Mouse (Mus musculus) spleen, adult 2 months (tissue): ENCODE results near the gene Mfsd1. TPM values are rescaled to one million over a fixed set of nuclear protein-coding genes. Genes with fewer than 3 reads are reported as not detected.

Experiments used
- DNase-seq, 2 experiments: peaks; one replicate each; pipeline versions ENCODE4 v3.0.0 to v3.0.0-alpha.2; 2012 to 2021; ENCODE audit warnings: low spot score in 2 of 2, low read depth in 1 of 2
- H3K27ac ChIP-seq: fragments of 200-500 bp; 2 replicates; pipeline ENCODE4 v1.5.1; 2012; ENCODE audit warnings: low read length, inconsistent platforms; ENCODE audit not compliant: insufficient read depth
- H3K27me3 ChIP-seq: fragments of 200-500 bp; 2 replicates; pipeline ENCODE4 v1.6.1; 2012; ENCODE audit warnings: mild to moderate bottlenecking, moderate library complexity, low read length, inconsistent platforms; ENCODE audit not compliant: control insufficient read depth, insufficient read depth
- H3K36me3 ChIP-seq: fragments of 200-500 bp; 2 replicates; pipeline ENCODE4 v1.6.1; 2012; ENCODE audit warnings: mild to moderate bottlenecking, low read length, inconsistent platforms; ENCODE audit not compliant: control insufficient read depth, insufficient read depth
- H3K4me1 ChIP-seq: fragments of 200-500 bp; 2 replicates; pipeline ENCODE4 v1.6.1; 2011; ENCODE audit warnings: inconsistent platforms; ENCODE audit not compliant: control insufficient read depth, insufficient read depth, insufficient read length
- H3K4me3 ChIP-seq: fragments of 200-500 bp; 2 replicates; pipeline ENCODE4 v1.5.1; 2011; ENCODE audit warnings: mild to moderate bottlenecking, inconsistent platforms; ENCODE audit not compliant: insufficient read depth, insufficient read length; ENCODE audit errors: extremely low read depth
- CTCF ChIP-seq: fragments of 200-500 bp; IDR thresholded peaks from 2 replicates; pipeline ENCODE4 v1.5.1; 2011; ENCODE audit warnings: mild to moderate bottlenecking, inconsistent platforms; ENCODE audit not compliant: insufficient read depth, insufficient read length, insufficient replicate concordance; ENCODE audit errors: extremely low read depth
- POLR2A ChIP-seq: fragments of 200-500 bp; IDR thresholded peaks from 2 replicates; pipeline ENCODE4 v1.6.1; 2011; ENCODE audit warnings: low read depth, low read length, inconsistent platforms
- WGBS: fragments of 180-500 bp; shearing (Covaris S2); methylation state at CpG from one replicate; pipeline ENCODE4 v1.1.7; 2018; 5-methylcytosine and 5-hydroxymethylcytosine counted together
- polyA plus RNA-seq: library from polyadenylated mRNA; depleted of rRNA; stranded (reverse); fragments of >200 nt; gene quantifications from 2 replicates; pipeline ENCODE4 v1.2.3, GENCODE M21; 2012; rRNA removed

The Mfsd1 gene
- polyA plus RNA-seq = 32.9 and 34.8 TPM in 2 replicates

DNA sequence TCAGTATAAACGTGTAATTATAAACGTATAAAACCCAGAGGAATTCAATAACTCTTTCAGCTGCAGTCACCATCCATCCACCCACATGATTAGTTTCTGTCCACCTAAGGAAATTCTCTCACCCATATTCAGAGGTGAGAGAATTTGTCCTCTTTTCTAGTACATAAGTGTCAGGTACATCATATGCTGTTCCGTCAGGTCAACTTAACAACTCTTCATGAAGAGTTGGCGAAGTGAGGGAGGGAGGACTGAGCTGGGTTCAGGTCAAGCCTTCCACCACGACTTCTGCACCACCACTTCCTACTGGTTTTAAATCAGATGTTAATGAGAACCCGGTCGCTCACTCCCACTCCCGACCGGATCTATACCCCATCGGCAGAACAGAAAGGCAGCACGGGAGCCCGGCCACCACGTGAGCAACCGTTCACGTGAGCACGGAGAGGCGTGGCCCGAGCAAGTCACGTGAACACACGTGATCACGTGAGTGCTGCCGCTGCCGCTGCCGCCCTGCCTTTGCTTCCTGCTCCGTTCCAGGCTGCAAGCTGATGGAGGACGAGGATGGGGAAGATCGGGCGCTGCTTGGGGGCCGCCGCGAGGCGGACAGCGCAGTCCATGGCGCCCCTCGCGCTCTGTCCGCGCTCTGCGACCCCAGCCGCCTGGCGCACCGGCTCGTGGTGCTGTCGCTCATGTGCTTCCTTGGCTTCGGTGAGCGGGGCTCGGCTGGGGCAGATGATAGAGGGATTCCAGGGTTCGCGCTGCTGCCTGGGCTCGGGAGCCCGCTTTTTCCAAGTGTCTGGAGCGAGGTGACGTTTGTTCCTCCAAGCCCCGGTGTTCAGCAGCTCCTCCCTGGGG, at the start of gene Mfsd1:
Mfsd1 (plus strand) TSS at position 469 of the 852 bp plus-strand sequence.
- Histone ChIP-seq H3K4me3 (peak within 1 kb of the TSS; percentile 86), H3K27ac (peak within 1 kb of the TSS; percentile 14; the same call in 1 of the 2 replicates), H3K36me3 (peaks cover 4% of the 10 kb centered on the region), H3K4me1 (peaks cover 2% of the 10 kb centered on the region; the same call in 1 of the 2 replicates), H3K27me3 (no peaks in the 10 kb centered on the region)
- 5% methylated on average over 54 of the region's 54 CpGs for WGBS
- peak; percentile 77 to 84 for DNase-seq
- no peak for TF ChIP-seq CTCF
- TF ChIP-seq POLR2A = peak; percentile 39

DNA sequence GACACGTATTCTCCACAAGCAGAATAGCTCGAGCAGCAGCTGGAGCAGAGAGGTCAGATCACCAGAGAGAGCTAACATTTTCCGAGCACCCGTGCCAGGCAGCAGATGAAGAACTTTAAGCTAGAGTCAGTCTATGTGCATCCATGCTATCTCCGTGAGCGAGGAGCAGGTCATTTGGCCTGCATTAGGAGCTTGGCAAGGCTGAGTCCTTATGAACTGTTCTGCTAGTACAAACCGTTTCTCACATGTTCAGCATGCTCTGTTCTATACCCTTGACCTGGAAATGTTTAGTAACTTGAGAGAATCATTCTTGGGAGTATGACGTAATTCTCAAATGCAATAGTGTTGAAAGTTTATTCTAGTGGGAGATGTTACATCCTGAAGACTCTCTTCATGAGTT, 38.9 kb upstream of the Mfsd1 start:
- 82% methylated on average over 8 of the region's 8 CpGs for WGBS
- Histone ChIP-seq H3K27me3 (no peaks in the 10 kb centered on the region), H3K36me3 (no peaks in the 10 kb centered on the region), H3K27ac (no peak overlapping the region), H3K4me3 (no peak overlapping the region), H3K4me1 (no peaks in the 10 kb centered on the region)
- no peak for TF ChIP-seq POLR2A
- DNase-seq = no peak

DNA sequence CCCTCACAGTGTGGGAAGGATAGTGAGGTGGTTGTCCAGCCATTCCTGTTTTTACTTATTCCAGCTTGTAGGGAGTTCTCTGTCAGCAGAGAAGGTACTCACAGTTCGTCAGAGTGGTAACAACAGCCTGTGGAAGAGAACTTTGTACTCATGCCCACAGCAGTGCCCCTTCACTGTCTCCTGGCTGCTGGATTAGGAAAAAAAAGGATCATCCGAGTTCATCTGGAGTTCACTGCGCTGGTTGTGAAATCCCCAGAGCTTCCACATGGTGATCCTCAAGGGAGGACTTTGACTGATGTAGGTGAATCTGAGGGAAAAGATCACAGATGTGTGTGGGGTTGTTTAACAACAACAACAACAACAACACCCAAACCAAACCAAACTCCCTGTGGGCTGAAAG, 31.3 kb upstream of the Mfsd1 start:
- WGBS = 86% methylated on average over 3 of the region's 3 CpGs
- no peaks in the 10 kb centered on the region for H3K27me3 ChIP-seq
- H3K4me3 ChIP-seq = no peak overlapping the region
- no peaks in the 10 kb centered on the region for H3K4me1 ChIP-seq
- TF ChIP-seq POLR2A (no peak), CTCF (no peak)
- no peak overlapping the region for H3K27ac ChIP-seq
- no peaks in the 10 kb centered on the region for H3K36me3 ChIP-seq
- DNase-seq = no peak

DNA sequence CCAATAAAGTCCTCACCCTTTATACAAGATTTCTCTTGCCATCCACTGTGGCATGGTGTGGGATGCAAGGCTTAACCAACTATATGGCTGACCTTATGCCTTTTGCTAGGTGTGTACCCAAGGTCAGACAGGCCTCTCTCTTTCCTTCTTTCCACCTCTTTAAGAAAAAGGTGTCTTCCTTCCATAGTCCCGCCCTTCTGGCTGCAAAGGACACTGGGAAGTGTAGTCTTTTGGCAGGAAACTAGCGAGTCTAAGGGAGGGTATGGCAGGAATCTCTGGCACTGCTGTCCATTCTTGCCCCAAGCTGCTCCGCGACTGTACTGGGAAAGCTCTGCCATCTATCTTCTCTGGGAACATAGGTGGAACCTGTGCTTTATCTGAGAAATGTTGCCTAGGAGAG, 29.3 kb upstream of the Mfsd1 start:
- Histone ChIP-seq H3K36me3 (no peaks in the 10 kb centered on the region), H3K27me3 (no peaks in the 10 kb centered on the region), H3K4me3 (no peak overlapping the region), H3K4me1 (peaks cover 3% of the 10 kb centered on the region; the same call in 1 of the 2 replicates), H3K27ac (no peak overlapping the region)
- 70% methylated on average over 4 of the region's 4 CpGs for WGBS
- TF ChIP-seq CTCF = no peak
- TF ChIP-seq POLR2A = no peak
- peak in 1 of 2 experiments; percentile 21 for DNase-seq

DNA sequence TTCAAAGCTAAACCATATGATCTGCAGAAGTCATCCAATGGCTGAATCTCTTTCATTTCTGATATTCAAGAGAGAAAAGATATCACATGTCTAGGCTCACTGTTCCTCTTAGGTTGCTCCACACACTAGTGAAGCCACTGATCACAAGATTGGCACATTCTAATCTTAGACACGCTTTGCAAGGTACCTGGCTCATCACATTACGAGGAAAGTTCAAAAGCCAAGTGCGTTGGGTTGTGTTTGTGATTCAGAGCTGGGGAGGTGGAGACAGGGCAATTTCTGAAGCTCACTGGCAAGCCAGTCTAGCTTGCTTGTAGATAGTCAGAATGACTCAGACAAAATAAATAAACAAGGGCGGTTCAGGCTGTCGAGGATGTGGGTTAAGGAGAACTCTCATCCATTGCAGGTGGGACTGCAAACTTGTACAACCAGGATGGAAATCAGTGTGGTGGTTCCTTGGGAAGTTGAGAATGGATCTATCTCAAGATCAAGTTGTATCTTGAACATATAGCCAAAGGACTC, 28.6 kb upstream of the Mfsd1 start:
- H3K36me3 ChIP-seq = no peaks in the 10 kb centered on the region
- no peaks in the 10 kb centered on the region for H3K27me3 ChIP-seq
- no peak overlapping the region for H3K4me3 ChIP-seq
- no peak for DNase-seq
- peaks cover 3% of the 10 kb centered on the region; the same call in 1 of the 2 replicates for H3K4me1 ChIP-seq
- TF ChIP-seq POLR2A (no peak), CTCF (no peak)
- H3K27ac ChIP-seq = no peak overlapping the region
- 81% methylated on average over 5 of the region's 5 CpGs for WGBS

DNA sequence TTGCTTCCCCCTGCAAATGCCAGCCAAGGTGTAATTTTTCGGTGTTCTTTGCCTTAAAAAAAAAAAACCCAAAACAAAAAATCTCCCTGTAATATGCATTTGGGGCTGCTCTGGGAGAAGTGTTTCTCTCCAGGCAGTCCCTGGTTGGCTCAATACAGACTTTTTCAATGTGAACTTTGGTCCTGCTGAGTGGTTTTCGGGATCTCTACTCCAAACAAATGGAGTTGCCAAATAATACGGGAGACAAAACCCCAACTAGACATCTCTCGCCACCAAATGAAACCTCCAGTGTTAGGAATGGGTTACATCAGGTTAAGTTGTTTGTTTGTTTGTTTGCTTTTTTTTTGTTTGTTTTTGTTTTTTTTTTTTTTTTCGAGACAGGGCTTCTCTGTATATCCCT, 27.3 kb upstream of the Mfsd1 start:
- no peak for DNase-seq
- WGBS = 80% methylated on average over 5 of the region's 5 CpGs
- Histone ChIP-seq H3K36me3 (no peaks in the 10 kb centered on the region), H3K27me3 (no peaks in the 10 kb centered on the region), H3K27ac (no peak overlapping the region), H3K4me1 (peaks cover 3% of the 10 kb centered on the region; the same call in 1 of the 2 replicates), H3K4me3 (no peak overlapping the region)
- no peak for TF ChIP-seq POLR2A
- no peak for TF ChIP-seq CTCF

DNA sequence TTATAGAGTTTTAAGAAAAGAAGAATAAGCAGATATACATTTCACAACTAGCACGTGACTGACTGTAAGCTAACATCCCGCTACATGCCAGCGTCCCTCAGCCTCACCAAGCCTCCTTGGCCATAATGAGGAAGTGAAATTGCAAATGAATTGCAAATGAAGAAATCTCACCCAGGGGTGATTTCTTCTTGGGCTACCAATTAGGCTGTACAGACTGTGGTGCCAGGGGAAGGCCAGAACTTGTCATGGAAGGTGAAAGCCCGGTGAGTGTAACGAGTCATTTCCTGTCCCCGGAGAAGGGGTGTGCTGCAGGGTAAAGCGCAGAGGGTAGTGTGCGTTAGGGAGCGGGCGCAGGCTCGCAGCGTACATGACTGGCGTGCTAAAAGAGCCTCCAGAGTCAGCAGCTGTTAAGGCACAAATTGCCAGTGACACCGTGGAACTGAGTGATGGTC, 25.3 kb upstream of the Mfsd1 start:
- peak; percentile 72 to 77 for DNase-seq
- Histone ChIP-seq H3K4me1 (peaks cover 3% of the 10 kb centered on the region; the same call in 1 of the 2 replicates), H3K27ac (no peak overlapping the region), H3K4me3 (peak overlapping the region; percentile 20), H3K27me3 (no peaks in the 10 kb centered on the region), H3K36me3 (no peaks in the 10 kb centered on the region)
- TF ChIP-seq CTCF (no peak), POLR2A (peak; percentile 18; the same call in 1 of the 2 replicates)
- WGBS = 3% methylated on average over 14 of the region's 14 CpGs
